Mouse (Mus musculus): Measurements from ENCODE around the gene Tsen34. TPM values are rescaled to one million over a fixed set of nuclear protein-coding genes. Genes with fewer than 3 reads are reported as not detected.
"Not testable (repeated sequence)": the region's sequence is repeated elsewhere in the genome, so short reads cannot be mapped to it uniquely, and the experiment has no call there.

Gene Tsen34
- polyA plus RNA-seq, 1 experiment: 114 TPM

GRCm38 (mm10) chr7:3685400-3686187 is 7.1 kb upstream of the Tsen34 start:
- DNase-seq (ENCODE audit: low read depth): no peak

GRCm38 (mm10) chr7:3691919-3692318 is 744 bp upstream of the Tsen34 start:
- no peak for DNase-seq (ENCODE audit: low read depth)

- DNase-seq (ENCODE audit: low read depth): peak; percentile 94
These were observed 535 bp downstream of the Tsen34 start, which contains the start of gene Mboat7 for GRCm38 (mm10) chr7:3692987-3693808. Mboat7 (minus strand) TSS chr7:3693523.

GRCm38 (mm10) chr7:3693809-3694075 is 1.1 kb downstream of the Tsen34 start:
- DNase-seq (ENCODE audit: low read depth): no peak

GRCm38 (mm10) chr7:3694076-3694948 is 1.6 kb downstream of the Tsen34 start:
- peak; percentile 68 for DNase-seq (ENCODE audit: low read depth)

GRCm38 (mm10) chr7:3694949-3695305 is 2.3 kb downstream of the Tsen34 start:
- DNase-seq (ENCODE audit: low read depth): not testable (repeated sequence)

GRCm38 (mm10) chr7:3698471-3698870 is 5.8 kb downstream of the Tsen34 start:
- DNase-seq (ENCODE audit: low read depth): no peak

- no peak for DNase-seq (ENCODE audit: low read depth)
These were observed 10.7 kb downstream of the Tsen34 start for GRCm38 (mm10) chr7:3703148-3703878.

- peak; percentile 78 for DNase-seq (ENCODE audit: low read depth)
These were observed 11.3 kb downstream of the Tsen34 start, which contains the start of gene Rps9 for GRCm38 (mm10) chr7:3703879-3704441. Rps9 (plus strand) TSS chr7:3703993.

GRCm38 (mm10) chr7:3704475-3704874 is 11.8 kb downstream of the Tsen34 start:
- DNase-seq (ENCODE audit: low read depth): no peak

- DNase-seq (ENCODE audit: low read depth): not testable (repeated sequence)
These were observed 12.8 kb downstream of the Tsen34 start for GRCm38 (mm10) chr7:3705461-3705860.

GRCm38 (mm10) chr7:3705911-3706310 is 13.2 kb downstream of the Tsen34 start:
- no peak for DNase-seq (ENCODE audit: low read depth)

GRCm38 (mm10) chr7:3706343-3706934 is 13.8 kb downstream of the Tsen34 start:
- no peak for DNase-seq (ENCODE audit: low read depth)

GRCm38 (mm10) chr7:3707027-3707426 is 14.4 kb downstream of the Tsen34 start:
- DNase-seq (ENCODE audit: low read depth): no peak

GRCm38 (mm10) chr7:3707568-3708413 is 15.1 kb downstream of the Tsen34 start:
- no peak for DNase-seq (ENCODE audit: low read depth)

GRCm38 (mm10) chr7:3708447-3708980 is 15.9 kb downstream of the Tsen34 start:
- DNase-seq (ENCODE audit: low read depth): not testable (repeated sequence)

- no peak for DNase-seq (ENCODE audit: low read depth)
These were observed 16.3 kb downstream of the Tsen34 start for GRCm38 (mm10) chr7:3709000-3709399.

GRCm38 (mm10) chr7:3712264-3712942 is 19.7 kb downstream of the Tsen34 start:
- DNase-seq (ENCODE audit: low read depth): no peak

GRCm38 (mm10) chr7:3715249-3715648 is 22.6 kb downstream of the Tsen34 start:
- DNase-seq (ENCODE audit: low read depth): no peak
